Mouse (Mus musculus) stomach, postnatal 0 days (tissue): ENCODE data around the gene Prkcsh.
A peak's percentile ranks its signal among the peaks of the same experiment; 100 is the strongest.

Source experiments
- CTCF ChIP-seq: IDR thresholded peaks from 2 replicates; pipeline ENCODE4 v1.5.1; 2016; ENCODE audit warnings: antibody characterized with exemption, low read depth, mild to moderate bottlenecking, moderate library complexity
- EP300 ChIP-seq: optimal IDR thresholded peaks from 2 replicates; pipeline ENCODE3; 2016; ENCODE audit warnings: antibody characterized with exemption

GRCm38 (mm10) chr9:21977972-21978371 is 24.6 kb upstream of the Prkcsh start:
- TF ChIP-seq CTCF (peak; percentile 74), EP300 (no peak)
